Mouse (Mus musculus) urinary bladder, postnatal 25 days (tissue): Measurements from ENCODE around the gene Dcps.
"Not testable (repeated sequence)": the region's sequence is repeated elsewhere in the genome, so short reads cannot be mapped to it uniquely, and the experiment has no call there.

Experiments
- DNase-seq: peaks from one replicate; pipeline ENCODE4 v3.0.0; 2022; ENCODE audit warnings: low spot score

The Dcps gene

DNA sequence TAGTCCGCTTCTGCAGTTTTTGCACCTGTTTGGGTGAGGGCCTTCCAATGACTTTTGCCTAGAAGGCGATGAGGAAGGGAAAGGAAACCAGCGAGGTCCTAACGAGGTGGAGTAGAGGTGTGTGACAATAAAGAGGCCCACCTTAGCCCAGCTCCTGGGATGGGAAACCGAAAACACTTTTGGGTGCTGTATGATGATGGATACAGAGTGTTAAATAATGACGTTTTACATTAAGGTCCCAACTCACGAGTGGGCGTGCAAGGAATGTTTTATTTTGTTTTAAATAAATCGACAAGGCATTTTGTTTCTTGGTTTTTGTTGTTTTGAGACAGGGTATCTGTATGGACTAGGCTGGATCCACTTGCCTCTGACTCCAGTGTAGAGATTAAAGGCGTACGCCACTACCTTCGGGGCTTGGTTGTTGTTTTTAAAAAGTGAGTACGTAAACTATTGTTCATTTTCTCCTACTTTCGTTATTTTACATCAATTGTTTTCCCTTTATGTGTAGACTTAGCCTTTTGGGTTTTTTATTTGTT lies 331 bp upstream of the Dcps start:
- no peak for DNase-seq

DNA sequence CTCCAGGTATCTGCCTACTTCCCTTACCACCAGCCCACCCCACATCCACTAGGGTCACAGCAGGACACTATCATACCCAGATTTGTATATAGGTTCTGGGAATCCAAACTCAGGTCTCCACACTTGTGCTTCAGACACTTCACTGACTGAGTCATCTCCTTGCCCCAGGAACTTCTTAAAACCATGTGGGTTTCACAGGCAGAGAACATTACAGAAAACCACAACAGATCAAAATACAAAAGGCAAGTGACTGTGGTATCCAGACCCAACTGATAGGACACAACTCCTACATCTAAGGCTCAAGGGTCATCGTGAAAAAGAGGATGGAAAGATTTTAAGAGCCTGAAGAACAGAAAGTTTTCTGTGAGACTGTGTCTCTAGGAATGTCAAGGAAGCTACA lies 2.5 kb downstream of the Dcps start:
- DNase-seq, result no peak

DNA sequence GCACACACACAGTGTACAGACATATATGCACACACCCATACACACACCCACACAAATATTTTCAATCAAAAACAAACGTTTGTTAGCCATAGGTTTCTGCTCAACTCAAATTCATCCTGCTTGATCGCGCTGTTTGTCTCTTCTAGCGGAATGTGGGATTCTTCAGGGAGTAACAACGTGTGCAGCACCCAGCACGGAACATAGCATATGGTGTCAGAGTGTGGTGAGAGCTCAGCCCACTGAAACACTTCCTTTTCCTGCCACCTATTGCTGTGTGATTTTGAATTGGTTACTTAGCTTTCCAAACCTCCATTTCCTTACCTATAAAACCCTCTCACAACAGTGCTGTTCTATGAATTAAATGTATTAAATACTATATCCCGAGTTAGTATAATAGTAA lies 5.8 kb downstream of the Dcps start:
- DNase-seq, result no peak

DNA sequence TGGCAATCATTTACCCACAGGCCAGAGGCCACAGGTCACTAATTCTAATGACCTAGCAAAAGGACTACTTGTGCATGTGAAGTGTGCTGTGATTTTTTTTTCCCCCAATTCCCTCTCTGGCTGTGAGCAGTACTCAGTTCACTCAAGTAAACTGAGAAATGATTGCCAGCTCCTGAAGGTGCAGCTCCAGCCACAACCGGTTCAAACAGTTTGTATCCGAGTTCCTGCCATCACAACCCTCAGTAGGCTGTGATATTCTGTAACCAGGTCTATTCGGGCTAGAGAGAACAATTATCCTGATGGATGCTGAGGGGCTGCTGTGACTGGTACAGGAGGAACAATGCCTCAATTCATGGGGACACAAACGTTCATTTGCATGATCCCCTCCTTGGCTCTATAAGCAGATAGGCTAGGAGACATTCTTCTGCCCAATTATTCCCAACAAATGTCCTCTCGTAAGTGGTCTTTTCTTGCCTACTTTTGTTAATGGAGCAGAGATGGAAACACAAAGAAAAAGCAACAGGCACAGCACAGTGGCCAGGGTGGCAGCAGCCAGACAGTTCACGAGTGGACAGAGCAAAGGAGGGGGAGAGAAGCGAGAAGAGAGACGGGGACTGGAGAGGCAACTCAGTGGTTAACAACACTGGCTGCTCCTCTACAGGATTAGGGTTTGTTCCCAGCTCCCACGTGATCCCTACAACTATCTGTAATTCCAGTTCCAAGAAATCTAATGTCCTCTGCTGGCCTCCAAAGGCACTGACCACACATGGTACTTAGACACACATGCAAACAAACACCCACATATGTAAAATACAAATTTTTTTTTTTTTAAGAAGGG lies 8.8 kb downstream of the Dcps start:
- no peak for DNase-seq

DNA sequence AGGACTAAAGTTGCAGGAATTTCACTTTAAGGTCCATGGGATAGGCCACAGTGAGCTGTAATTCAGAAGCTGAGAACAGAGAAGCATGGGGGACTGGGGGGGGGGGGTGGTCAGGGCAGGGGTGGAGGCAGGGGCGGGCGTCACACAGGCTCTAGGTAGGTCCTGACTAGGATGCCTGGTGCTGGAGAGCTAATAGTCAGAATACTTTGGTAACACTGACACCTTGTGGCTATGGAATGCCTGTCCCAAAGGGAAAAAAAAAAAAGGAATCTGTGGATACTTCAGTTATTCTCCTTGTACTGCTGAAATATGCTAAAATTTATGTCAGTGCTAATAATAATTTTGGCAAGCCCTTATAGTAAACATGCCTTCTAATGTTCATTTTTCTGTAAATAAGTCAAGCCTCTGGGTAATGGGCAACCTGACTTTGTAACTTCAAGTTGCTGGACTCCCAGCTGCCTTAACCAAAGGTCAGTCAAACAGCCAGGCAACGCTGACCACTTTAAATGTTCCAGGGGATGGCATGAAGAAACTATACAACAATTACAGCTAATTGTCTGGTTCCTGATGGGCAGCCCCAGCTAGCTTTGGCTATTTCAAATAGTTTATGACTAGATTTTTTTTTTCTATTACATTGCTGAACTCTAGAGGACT lies 9.6 kb downstream of the Dcps start:
- no peak for DNase-seq

- DNase-seq, result no peak
Observed at GRCm38 (mm10) chr9:35164142-35164874, 11.6 kb downstream of the Dcps start.

GRCm38 (mm10) chr9:35163011-35163690 lies 12.7 kb downstream of the Dcps start:
- DNase-seq, result no peak

- no peak for DNase-seq
Observed at GRCm38 (mm10) chr9:35161721-35162120, 14.1 kb downstream of the Dcps start.

GRCm38 (mm10) chr9:35160662-35161061 lies 15.2 kb downstream of the Dcps start:
- DNase-seq, result no peak

DNA sequence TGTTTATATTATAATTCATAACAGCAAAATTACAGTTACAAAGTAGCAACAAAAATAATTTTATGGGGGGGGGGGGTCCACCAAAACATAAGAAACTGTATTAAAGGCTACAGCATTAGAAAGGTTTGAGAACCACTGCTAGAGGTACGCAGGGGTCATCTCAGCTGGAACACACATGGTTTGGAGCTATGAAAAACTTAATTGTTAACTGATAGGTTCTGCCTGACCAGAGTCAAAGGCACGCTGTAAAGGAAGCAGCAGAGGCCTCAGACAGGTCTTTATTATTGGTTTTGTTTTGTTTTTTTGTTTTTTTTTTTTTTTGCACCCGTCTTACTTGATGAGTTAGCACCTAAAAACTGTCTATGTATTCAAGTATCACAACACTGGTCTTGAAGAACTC lies 17.4 kb downstream of the Dcps start:
- DNase-seq, result no peak

DNA sequence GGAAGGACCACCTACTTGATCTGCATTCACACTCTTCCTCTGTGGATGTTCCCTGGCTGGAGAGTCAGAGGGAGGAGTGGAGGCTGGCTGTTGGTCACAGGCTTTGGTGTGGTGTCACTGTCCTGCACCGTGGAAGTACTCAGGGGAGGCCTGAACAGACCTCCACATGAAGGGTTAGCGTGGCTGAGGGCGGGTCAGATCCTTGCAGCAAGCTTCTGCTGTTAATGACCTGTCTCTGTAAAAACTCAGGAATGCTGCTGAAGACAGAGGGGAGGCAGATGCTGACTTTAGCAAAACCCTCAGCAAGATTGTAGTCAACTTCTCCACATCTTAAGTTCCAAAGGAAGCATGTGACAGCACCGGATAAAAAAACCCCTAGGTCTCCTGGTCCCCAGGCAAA lies 19.0 kb downstream of the Dcps start:
- DNase-seq, result no peak

DNA sequence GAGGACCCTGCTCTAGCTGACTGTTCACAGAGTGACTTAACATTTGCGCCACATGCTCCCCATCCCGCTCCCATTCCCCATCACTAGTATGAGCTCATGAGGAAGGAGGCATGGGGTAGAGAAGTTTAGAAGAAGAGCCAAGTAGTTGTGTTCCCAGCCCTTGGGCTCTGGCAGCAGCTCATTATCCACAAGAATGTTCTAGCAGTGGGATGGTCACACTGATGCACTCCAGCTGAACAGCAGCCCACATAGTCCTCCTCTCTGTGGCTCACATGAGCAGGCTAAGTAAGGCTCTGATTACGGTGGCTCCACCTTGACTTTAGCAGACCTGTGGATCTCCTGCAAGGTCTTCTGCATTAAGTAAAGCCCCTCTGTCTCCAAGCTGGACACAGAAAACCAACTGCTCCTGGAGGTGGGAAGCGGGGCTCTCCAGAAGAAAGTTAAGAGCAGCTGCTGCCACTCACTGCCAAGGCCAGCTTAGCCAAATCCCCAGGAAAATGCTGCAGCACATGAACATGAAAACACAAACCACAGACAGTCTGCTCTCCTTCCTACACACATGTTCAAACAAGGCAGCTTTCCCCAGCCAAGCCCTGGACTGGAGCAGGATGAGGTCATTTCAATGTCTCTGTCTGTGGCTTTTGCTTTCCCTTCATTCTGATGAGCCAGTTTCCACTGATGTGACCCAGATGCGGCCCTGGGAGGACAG lies 19.7 kb downstream of the Dcps start:
- no peak for DNase-seq

- no peak for DNase-seq
Observed at GRCm38 (mm10) chr9:35152923-35153322, 22.9 kb downstream of the Dcps start.

DNA sequence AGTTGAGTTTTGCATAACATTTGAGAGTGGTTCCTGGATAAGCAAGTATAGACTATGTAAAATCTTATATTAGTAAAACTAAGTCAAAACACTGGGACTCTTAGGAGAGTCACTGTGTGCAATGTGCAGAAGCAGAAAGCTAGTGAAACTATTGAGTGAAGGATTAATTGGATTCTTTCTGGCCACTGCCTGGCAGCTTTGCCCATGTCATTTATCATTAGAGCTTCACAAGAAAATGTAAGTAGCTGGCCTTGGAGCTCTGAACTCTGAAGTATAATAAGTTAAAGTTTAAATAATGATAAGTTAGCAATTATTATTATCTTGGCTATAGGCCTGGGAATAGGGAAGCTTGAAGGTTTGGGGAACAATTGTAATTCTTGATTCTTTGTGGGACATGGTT lies 27.0 kb downstream of the Dcps start:
- DNase-seq, result not testable (repeated sequence)

DNA sequence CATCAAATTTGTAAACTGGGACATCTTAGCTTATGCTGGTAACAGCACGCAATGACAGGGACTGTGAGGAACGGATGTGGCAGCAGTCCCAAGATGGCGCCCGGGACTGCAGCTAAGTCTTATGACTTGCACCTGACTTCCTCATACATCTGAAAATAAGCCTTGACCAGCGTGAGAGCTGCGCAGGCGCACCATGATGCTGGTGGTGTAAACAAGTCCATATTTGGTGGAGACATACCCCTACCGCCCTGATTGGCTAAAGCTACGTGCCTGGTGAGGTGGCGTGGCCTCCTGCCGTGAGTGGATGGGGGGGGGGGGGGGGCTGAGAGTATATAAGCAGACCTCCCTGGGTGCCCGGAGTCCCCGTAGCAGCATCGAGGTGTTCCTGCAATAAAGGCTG lies 28.6 kb downstream of the Dcps start:
- not testable (repeated sequence) for DNase-seq

GRCm38 (mm10) chr9:35145829-35146228 lies 30.0 kb downstream of the Dcps start:
- DNase-seq, result no peak

DNA sequence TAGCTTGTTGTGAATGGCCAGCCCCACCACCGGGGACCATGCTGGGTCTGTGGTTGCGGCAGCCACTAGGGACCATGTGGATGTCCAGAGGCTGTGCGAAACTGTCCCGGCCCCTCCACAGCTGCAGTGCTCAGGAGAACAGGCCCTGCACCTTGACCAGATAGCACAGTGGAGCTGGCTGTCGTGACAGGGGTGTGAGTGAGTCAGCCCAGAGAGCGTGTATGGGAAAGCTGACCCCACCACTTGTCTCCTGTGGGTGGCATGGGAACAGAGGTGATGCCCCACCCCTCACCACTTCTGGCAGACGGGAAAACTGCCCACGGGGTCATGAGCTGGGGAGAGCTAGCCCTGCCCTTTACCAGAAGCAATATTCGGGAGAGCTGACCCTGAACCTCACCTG lies 30.7 kb downstream of the Dcps start:
- no peak for DNase-seq

DNA sequence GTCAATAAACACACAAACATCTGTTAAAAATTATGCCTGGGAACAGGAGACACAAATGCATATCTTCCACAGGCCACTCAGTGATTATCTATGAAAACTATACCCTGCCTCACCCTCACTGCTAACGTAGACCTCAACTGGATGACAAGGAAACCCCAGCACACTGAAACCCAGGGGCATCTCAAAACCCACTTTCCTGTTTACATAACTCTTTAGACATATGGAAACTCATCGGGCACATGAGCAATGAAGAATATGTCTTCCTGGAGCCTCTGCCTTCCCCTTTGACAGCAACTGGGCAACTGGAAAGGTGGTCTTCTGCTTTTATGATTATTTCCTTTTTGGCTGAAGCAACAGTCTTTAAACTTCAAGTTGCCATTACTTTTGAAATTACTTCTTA lies 33.6 kb downstream of the Dcps start:
- DNase-seq, result no peak

- no peak for DNase-seq
Observed at GRCm38 (mm10) chr9:35139231-35139744, 36.6 kb downstream of the Dcps start.

- no peak for DNase-seq
Observed at GRCm38 (mm10) chr9:35138029-35138428, 37.8 kb downstream of the Dcps start.

- DNase-seq, result no peak
Observed at GRCm38 (mm10) chr9:35135575-35135974, 40.3 kb downstream of the Dcps start.
